Mouse (Mus musculus): ENCODE results near the gene B3galt5. TPM values are rescaled to one million over a fixed set of nuclear protein-coding genes. Genes with fewer than 3 reads are reported as not detected.

Gene B3galt5
- polyA plus RNA-seq, 1 experiment from 2014 or later = 0.05 TPM

GRCm38 (mm10) chr16:96233996-96234395 lies 1.6 kb upstream of the B3galt5 start:
- Histone ChIP-seq H3K4me1 (ENCODE audit: control insufficient read depth, low read depth, low read length) (no peaks in the 10 kb centered on the region), H3K27ac (ENCODE audit: low read length) (no peak overlapping the region), H3K9ac (ENCODE audit: low read depth, low read length) (no peak overlapping the region), H3K9me3 (replicated peaks; ENCODE audit: control insufficient read depth, low read length) (no peaks in the 10 kb centered on the region), H3K36me3 (ENCODE audit: control insufficient read depth, insufficient read depth) (no peaks in the 10 kb centered on the region), H3K27me3 (ENCODE audit: control insufficient read depth, insufficient read depth, low read depth, low read length) (no peaks in the 10 kb centered on the region), H3K4me3 (ENCODE audit: low read depth, low read length) (no peak overlapping the region), H3K4me2 (ENCODE audit: low read depth, low read length) (no peak overlapping the region)
- no peak for ATAC-seq (ENCODE audit: low read depth)
- 69% methylated on average over 8 of the region's 8 CpGs for WGBS (ENCODE audit: insufficient replicate concordance)

DNA sequence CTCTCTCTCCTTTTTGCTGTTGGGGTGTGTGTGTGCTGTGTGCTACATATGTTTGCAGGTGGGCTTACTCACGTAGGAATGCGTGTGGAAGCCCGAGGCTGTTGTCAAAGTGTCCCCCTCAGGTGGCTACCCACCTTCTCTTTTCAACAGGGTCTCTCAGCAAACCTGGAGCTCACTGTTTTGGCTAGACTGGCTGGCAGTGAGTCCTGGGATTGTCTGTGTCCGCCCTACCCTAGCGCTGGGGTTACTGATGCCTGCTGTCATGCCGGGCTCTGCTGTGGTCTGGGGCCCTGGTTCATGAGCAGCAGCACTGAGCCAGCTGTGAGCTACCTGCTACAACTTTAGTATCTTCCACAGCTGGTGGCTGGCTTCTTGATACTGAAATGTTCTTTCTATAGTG lies 8.9 kb downstream of the B3galt5 start:
- no peak overlapping the region for H3K4me3 ChIP-seq (ENCODE audit: low read depth, low read length)
- no peaks in the 10 kb centered on the region for H3K4me1 ChIP-seq (ENCODE audit: control insufficient read depth, low read depth, low read length)
- H3K9me3 ChIP-seq (replicated peaks; ENCODE audit: control insufficient read depth, low read length) = no peaks in the 10 kb centered on the region; the same call in 1 of the 2 replicates
- 76% methylated on average over 6 of the region's 6 CpGs for WGBS (ENCODE audit: insufficient replicate concordance)
- no peak for ATAC-seq (ENCODE audit: low read depth)
- no peak overlapping the region for H3K27ac ChIP-seq (ENCODE audit: low read length)
- no peaks in the 10 kb centered on the region for H3K36me3 ChIP-seq (ENCODE audit: control insufficient read depth, insufficient read depth)
- no peaks in the 10 kb centered on the region for H3K27me3 ChIP-seq (ENCODE audit: control insufficient read depth, insufficient read depth, low read depth, low read length)
- H3K4me2 ChIP-seq (ENCODE audit: low read depth, low read length) = no peak overlapping the region
- H3K9ac ChIP-seq (ENCODE audit: low read depth, low read length) = no peak overlapping the region

GRCm38 (mm10) chr16:96249635-96250034 lies 14.0 kb downstream of the B3galt5 start:
- H3K36me3 ChIP-seq (ENCODE audit: control insufficient read depth, insufficient read depth) = no peaks in the 10 kb centered on the region
- no peak overlapping the region for H3K4me3 ChIP-seq (ENCODE audit: low read depth, low read length)
- no peaks in the 10 kb centered on the region for H3K27me3 ChIP-seq (ENCODE audit: control insufficient read depth, insufficient read depth, low read depth, low read length)
- H3K27ac ChIP-seq (ENCODE audit: low read length) = no peak overlapping the region
- no peak for ATAC-seq (ENCODE audit: low read depth)
- no peaks in the 10 kb centered on the region for H3K4me1 ChIP-seq (ENCODE audit: control insufficient read depth, low read depth, low read length)
- no peak overlapping the region for H3K9ac ChIP-seq (ENCODE audit: low read depth, low read length)
- no peaks in the 10 kb centered on the region; the same call in 1 of the 2 replicates for H3K9me3 ChIP-seq (replicated peaks; ENCODE audit: control insufficient read depth, low read length)
- H3K4me2 ChIP-seq (ENCODE audit: low read depth, low read length) = no peak overlapping the region
- WGBS (ENCODE audit: insufficient replicate concordance) = 76% methylated on average over 7 of the region's 7 CpGs

DNA sequence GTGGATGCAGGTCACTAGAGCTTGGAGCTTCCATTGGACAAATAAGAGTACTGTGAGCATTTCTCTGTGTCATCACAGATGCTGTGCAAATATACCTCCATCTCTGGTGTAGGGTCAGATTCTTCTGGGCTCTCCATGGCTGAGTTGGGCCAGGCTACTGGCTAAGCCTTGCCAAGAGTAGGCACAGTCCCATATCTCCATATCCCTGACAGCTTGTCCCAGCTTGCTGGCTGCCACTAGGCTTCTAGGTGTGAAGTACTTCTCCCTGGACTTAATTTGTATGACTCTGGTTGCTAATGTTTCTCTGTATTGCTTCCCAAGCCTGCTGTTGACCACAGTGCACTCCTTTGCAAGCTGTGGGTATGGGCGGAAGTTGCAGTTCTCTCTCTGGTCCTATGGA lies 16.5 kb downstream of the B3galt5 start:
- H3K4me2 ChIP-seq (ENCODE audit: low read depth, low read length) = no peak overlapping the region
- H3K9me3 ChIP-seq (replicated peaks; ENCODE audit: control insufficient read depth, low read length) = no peaks in the 10 kb centered on the region; the same call in 1 of the 2 replicates
- no peak for ATAC-seq (ENCODE audit: low read depth)
- no peak overlapping the region for H3K4me3 ChIP-seq (ENCODE audit: low read depth, low read length)
- H3K4me1 ChIP-seq (ENCODE audit: control insufficient read depth, low read depth, low read length) = no peaks in the 10 kb centered on the region
- WGBS (ENCODE audit: insufficient replicate concordance) = 53% methylated on average over 1 of the region's 1 CpGs
- no peaks in the 10 kb centered on the region for H3K36me3 ChIP-seq (ENCODE audit: control insufficient read depth, insufficient read depth)
- no peak overlapping the region for H3K9ac ChIP-seq (ENCODE audit: low read depth, low read length)
- no peaks in the 10 kb centered on the region for H3K27me3 ChIP-seq (ENCODE audit: control insufficient read depth, insufficient read depth, low read depth, low read length)
- H3K27ac ChIP-seq (ENCODE audit: low read length) = no peak overlapping the region

DNA sequence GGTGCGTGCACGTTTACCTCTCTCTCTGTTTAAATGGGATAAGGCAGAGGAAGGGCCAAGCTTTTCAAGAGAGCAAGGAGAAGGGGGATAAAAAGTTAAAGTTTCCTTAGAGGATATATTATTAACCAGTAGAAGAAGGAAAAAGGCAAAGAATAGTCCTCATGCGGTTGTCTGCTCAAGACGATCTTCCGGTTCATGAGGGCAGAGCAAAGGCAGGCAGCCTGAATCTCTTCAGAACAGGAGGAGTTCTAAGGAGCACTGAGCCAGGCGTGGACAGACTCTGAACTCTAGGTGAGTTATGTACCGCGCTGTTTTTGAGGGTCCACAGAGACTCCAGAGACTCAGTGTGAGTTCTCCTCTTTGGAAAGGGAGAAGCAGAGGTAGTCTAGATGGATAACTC lies 22.8 kb downstream of the B3galt5 start:
- WGBS (ENCODE audit: insufficient replicate concordance) = 65% methylated on average over 8 of the region's 8 CpGs

DNA sequence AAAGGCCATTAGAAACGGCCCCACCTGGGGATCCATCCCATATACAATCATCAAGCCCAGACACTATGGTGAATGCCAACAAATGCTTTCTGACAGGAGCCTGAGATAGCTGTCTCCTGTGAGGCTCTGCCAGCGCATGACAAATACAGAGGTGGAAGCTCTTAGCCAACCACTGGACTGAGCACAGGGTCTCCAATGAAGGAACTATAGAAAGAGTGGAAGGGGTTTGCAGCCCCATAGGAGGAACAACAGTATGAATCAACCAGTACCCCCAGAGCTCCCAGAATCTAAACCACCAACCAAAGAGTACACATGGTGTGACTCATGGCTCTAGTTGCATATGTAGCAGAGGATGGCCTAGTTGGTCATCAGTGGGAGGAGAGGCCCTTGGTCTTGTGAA lies 36.1 kb downstream of the B3galt5 start:
- no peak for ATAC-seq (ENCODE audit: low read depth)
- H3K4me2 ChIP-seq (ENCODE audit: low read depth, low read length) = no peak overlapping the region
- no peaks in the 10 kb centered on the region for H3K27me3 ChIP-seq (ENCODE audit: control insufficient read depth, insufficient read depth, low read depth, low read length)
- no peaks in the 10 kb centered on the region for H3K9me3 ChIP-seq (replicated peaks; ENCODE audit: control insufficient read depth, low read length)
- H3K36me3 ChIP-seq (ENCODE audit: control insufficient read depth, insufficient read depth) = no peaks in the 10 kb centered on the region
- 41% methylated on average over 2 of the region's 2 CpGs for WGBS (ENCODE audit: insufficient replicate concordance)
- no peak overlapping the region for H3K27ac ChIP-seq (ENCODE audit: low read length)
- H3K4me3 ChIP-seq (ENCODE audit: low read depth, low read length) = no peak overlapping the region
- H3K9ac ChIP-seq (ENCODE audit: low read depth, low read length) = no peak overlapping the region
- no peaks in the 10 kb centered on the region for H3K4me1 ChIP-seq (ENCODE audit: control insufficient read depth, low read depth, low read length)

More for the DNA sequence above, 22.8 kb downstream of the B3galt5 start:
- Histone ChIP-seq H3K9me3 (replicated peaks; ENCODE audit: control insufficient read depth, low read length) (no peaks in the 10 kb centered on the region), H3K4me3 (ENCODE audit: low read depth, low read length) (no peak overlapping the region), H3K9ac (ENCODE audit: low read depth, low read length) (no peak overlapping the region), H3K4me2 (ENCODE audit: low read depth, low read length) (no peak overlapping the region), H3K27me3 (ENCODE audit: control insufficient read depth, insufficient read depth, low read depth, low read length) (no peaks in the 10 kb centered on the region), H3K4me1 (ENCODE audit: control insufficient read depth, low read depth, low read length) (no peaks in the 10 kb centered on the region), H3K36me3 (ENCODE audit: control insufficient read depth, insufficient read depth) (no peaks in the 10 kb centered on the region), H3K27ac (ENCODE audit: low read length) (no peak overlapping the region)
- ATAC-seq (ENCODE audit: low read depth) = no peak

GRCm38 (mm10) chr16:96272929-96273619 lies 37.5 kb downstream of the B3galt5 start:
- Histone ChIP-seq H3K4me2 (ENCODE audit: low read depth, low read length) (no peak overlapping the region), H3K4me3 (ENCODE audit: low read depth, low read length) (no peak overlapping the region), H3K27me3 (ENCODE audit: control insufficient read depth, insufficient read depth, low read depth, low read length) (no peaks in the 10 kb centered on the region), H3K4me1 (ENCODE audit: control insufficient read depth, low read depth, low read length) (no peaks in the 10 kb centered on the region), H3K9me3 (replicated peaks; ENCODE audit: control insufficient read depth, low read length) (no peaks in the 10 kb centered on the region), H3K36me3 (ENCODE audit: control insufficient read depth, insufficient read depth) (no peaks in the 10 kb centered on the region), H3K9ac (ENCODE audit: low read depth, low read length) (no peak overlapping the region), H3K27ac (ENCODE audit: low read length) (no peak overlapping the region)
- ATAC-seq (ENCODE audit: low read depth) = no peak
- WGBS (ENCODE audit: insufficient replicate concordance) = 26% methylated on average over 14 of the region's 14 CpGs

DNA sequence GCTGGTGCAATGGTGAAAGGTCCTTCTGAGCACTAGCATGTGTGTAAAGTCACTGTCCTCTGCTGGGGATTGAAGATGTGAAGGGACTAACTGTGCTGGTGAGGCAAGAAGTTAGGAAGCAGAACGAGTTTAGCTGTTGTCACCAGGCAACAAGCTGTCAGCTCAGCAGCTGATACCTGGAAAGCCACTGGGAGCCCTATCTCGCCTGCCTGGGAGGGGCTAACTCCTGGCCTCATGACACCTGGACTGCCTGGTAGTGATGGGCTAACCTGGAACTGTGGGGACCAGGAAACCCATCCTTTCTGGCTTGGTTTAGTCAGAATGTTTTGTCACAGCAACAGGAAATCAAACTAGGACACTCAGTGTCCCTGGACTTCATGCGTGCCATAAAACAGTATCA lies 41.0 kb downstream of the B3galt5 start:
- WGBS (ENCODE audit: insufficient replicate concordance) = 42% methylated on average over 3 of the region's 3 CpGs
- H3K4me1 ChIP-seq (ENCODE audit: control insufficient read depth, low read depth, low read length) = no peaks in the 10 kb centered on the region
- H3K9ac ChIP-seq (ENCODE audit: low read depth, low read length) = no peak overlapping the region
- H3K36me3 ChIP-seq (ENCODE audit: control insufficient read depth, insufficient read depth) = no peaks in the 10 kb centered on the region
- no peak overlapping the region for H3K4me2 ChIP-seq (ENCODE audit: low read depth, low read length)
- peaks cover 12% of the 10 kb centered on the region for H3K27me3 ChIP-seq (ENCODE audit: control insufficient read depth, insufficient read depth, low read depth, low read length)
- H3K4me3 ChIP-seq (ENCODE audit: low read depth, low read length) = no peak overlapping the region
- no peak overlapping the region for H3K27ac ChIP-seq (ENCODE audit: low read length)
- no peaks in the 10 kb centered on the region for H3K9me3 ChIP-seq (replicated peaks; ENCODE audit: control insufficient read depth, low read length)
- ATAC-seq (ENCODE audit: low read depth) = no peak

GRCm38 (mm10) chr16:96278491-96279224 lies 43.1 kb downstream of the B3galt5 start:
- no peak overlapping the region for H3K27ac ChIP-seq (ENCODE audit: low read length)
- H3K4me2 ChIP-seq (ENCODE audit: low read depth, low read length) = no peak overlapping the region

More at GRCm38 (mm10) chr16:96278491-96279224, 43.1 kb downstream of the B3galt5 start:
- Histone ChIP-seq H3K9ac (ENCODE audit: low read depth, low read length) (no peak overlapping the region), H3K36me3 (ENCODE audit: control insufficient read depth, insufficient read depth) (no peaks in the 10 kb centered on the region), H3K4me1 (ENCODE audit: control insufficient read depth, low read depth, low read length) (no peaks in the 10 kb centered on the region), H3K4me3 (ENCODE audit: low read depth, low read length) (no peak overlapping the region), H3K27me3 (ENCODE audit: control insufficient read depth, insufficient read depth, low read depth, low read length) (peaks cover 12% of the 10 kb centered on the region), H3K9me3 (replicated peaks; ENCODE audit: control insufficient read depth, low read length) (no peaks in the 10 kb centered on the region)
- WGBS (ENCODE audit: insufficient replicate concordance) = 61% methylated on average over 9 of the region's 9 CpGs
- ATAC-seq (ENCODE audit: low read depth) = no peak

Data from liver, embryonic 16.5 days (tissue).